Mouse (Mus musculus) limb, embryonic 10.5 days (tissue): ENCODE data around the gene Bola1. TPM values are rescaled to one million over a fixed set of nuclear protein-coding genes. Genes with fewer than 3 reads are reported as not detected.
"Not testable (repeated sequence)": the region's sequence is repeated elsewhere in the genome, so short reads cannot be mapped to it uniquely, and the experiment has no call there.

Source experiments
- DNase-seq: peaks from one replicate; pipeline ENCODE4 v3.0.0-alpha.2; 2017; ENCODE audit warnings: low spot score
- H3K27ac ChIP-seq: fragments of 300-500 bp; sonication (generic); 2 replicates; pipeline ENCODE4 v1.5.1; 2016; ENCODE audit warnings: mild to moderate bottlenecking
- H3K27me3 ChIP-seq: fragments of 300-500 bp; sonication (generic); 2 replicates; pipeline ENCODE4 v1.6.1; 2016; ENCODE audit warnings: low read depth, mild to moderate bottlenecking; ENCODE audit not compliant: poor library complexity, severe bottlenecking
- H3K36me3 ChIP-seq: fragments of 300-500 bp; sonication (generic); 2 replicates; pipeline ENCODE4 v1.6.1; 2016; ENCODE audit warnings: mild to moderate bottlenecking, moderate library complexity
- H3K4me1 ChIP-seq: fragments of 300-500 bp; sonication (generic); 2 replicates; pipeline ENCODE4 v1.6.1; 2016
- H3K4me3 ChIP-seq: fragments of 300-500 bp; sonication (generic); 2 replicates; pipeline ENCODE4 v1.5.1; 2016; ENCODE audit warnings: mild to moderate bottlenecking, moderate library complexity
- H3K9me3 ChIP-seq: fragments of 300-500 bp; sonication (generic); replicated peaks from 2 replicates; pipeline ENCODE4 v1.6.1; 2016; ENCODE audit warnings: mild to moderate bottlenecking
- WGBS: fragments of 180-500 bp; shearing (Covaris S2); methylation state at CpG from one replicate; pipeline ENCODE4 v1.1.7; 2016; 5-methylcytosine and 5-hydroxymethylcytosine counted together
- polyA plus RNA-seq: library from polyadenylated mRNA; unstranded; fragments of >200 nt; fragmentation: Nextera tagmentation; extraction: Ambion mirVana; gene quantifications from 2 replicates; pipeline ENCODE4 v1.2.1, GENCODE M21; 2016

Bola1 gene
- polyA plus RNA-seq, 1 experiment from 2014 or later = 74.2 TPM

DNA sequence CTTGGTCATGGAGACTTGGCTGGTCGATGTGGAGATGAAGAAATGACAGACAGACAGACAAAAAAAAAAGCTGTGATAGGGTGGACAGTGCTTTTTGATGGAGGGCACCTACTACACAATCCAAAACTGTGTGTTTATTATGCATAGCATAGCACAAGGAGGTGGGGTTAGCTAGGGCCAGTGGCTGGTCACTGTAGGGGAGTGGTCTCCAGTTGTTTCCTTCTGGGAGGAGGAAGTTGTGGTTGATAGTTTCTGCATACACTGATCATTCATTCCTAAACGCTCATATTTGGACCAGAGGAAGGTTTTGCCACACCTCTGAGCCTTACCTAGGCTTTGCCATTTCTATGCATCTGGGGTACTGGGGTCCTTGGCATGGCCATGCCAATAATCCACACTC lies 10.9 kb upstream of the Bola1 start:
- H3K27me3 ChIP-seq = no peaks in the 10 kb centered on the region
- WGBS = 86% methylated on average over 2 of the region's 2 CpGs
- no peak overlapping the region for H3K4me3 ChIP-seq
- no peaks in the 10 kb centered on the region for H3K36me3 ChIP-seq
- peaks cover 8% of the 10 kb centered on the region for H3K4me1 ChIP-seq
- no peak for DNase-seq
- H3K9me3 ChIP-seq = no peaks in the 10 kb centered on the region
- H3K27ac ChIP-seq = no peak overlapping the region

DNA sequence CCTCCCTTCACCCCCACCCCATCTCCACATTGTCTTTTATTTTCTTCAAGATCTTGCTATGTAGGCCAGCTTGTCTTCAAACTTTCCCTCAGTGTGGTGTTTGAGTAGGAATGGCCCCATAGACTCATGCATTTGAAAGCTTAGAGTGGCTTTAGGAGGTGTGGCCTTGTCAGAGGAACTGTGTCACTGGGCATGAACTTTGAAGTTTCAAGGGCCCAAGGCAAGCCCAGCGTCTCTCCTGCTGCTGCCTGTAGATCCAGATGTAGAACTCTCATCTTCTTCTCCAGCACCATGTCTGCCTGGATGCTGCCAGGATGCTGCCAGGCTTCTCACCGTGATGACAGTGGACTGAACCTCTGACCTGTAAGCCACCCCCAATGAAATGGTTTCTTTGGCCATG lies 9.3 kb upstream of the Bola1 start:
- Histone ChIP-seq H3K4me3 (no peak overlapping the region), H3K27ac (no peak overlapping the region), H3K4me1 (peaks cover 11% of the 10 kb centered on the region), H3K36me3 (no peaks in the 10 kb centered on the region), H3K27me3 (no peaks in the 10 kb centered on the region), H3K9me3 (no peaks in the 10 kb centered on the region)
- no peak for DNase-seq
- 66% methylated on average over 2 of the region's 2 CpGs for WGBS

DNA sequence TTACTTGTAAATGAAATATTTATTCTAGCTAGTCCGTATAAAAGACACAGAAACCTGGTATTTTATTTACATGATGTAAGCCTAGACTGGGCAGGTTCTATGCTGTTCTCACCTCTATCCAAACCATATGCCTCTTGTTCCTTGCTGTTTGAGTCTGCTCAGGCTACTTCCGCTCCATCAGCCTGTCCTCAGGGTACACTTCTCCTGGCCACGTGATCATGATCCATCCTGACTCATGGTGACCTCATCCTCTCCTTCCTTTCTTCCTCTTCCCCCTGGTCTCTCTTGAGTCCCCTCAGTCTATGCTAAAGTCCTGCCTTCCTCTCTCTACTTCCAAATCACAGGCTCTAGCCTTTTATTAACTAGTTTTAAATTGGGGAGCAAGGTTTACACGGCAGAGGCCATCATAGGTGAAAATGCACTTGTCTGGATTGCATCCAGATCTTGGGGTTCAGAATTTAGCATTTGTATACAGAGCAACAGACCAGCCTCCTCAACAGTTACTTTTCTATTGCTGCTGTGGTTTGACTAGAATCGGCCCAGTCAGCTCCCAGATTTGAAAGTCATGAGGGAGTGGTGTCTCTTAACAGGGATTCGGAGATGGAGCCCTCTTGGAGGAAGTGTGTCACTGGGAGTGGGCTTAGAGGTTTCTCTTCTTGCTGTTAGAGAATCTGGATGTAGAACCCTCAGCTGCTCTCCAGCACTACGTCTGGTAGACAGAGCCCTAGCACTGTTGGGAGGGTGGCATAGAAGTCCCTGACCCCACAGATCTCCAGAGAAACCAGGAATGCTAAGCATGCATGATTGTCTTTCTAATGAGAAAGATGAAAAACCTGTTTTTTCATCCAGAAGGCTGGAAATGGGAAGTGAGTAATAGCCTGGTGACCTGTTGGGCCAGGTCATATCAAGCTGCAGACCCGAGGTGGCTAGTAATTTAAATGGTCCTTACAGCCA lies 7.5 kb upstream of the Bola1 start:
- no peak for DNase-seq
- Histone ChIP-seq H3K9me3 (no peaks in the 10 kb centered on the region), H3K27me3 (no peaks in the 10 kb centered on the region), H3K4me1 (peaks cover 15% of the 10 kb centered on the region), H3K36me3 (no peaks in the 10 kb centered on the region), H3K4me3 (no peak overlapping the region), H3K27ac (peak overlapping the region; percentile 51)
- 71% methylated on average over 8 of the region's 8 CpGs for WGBS

DNA sequence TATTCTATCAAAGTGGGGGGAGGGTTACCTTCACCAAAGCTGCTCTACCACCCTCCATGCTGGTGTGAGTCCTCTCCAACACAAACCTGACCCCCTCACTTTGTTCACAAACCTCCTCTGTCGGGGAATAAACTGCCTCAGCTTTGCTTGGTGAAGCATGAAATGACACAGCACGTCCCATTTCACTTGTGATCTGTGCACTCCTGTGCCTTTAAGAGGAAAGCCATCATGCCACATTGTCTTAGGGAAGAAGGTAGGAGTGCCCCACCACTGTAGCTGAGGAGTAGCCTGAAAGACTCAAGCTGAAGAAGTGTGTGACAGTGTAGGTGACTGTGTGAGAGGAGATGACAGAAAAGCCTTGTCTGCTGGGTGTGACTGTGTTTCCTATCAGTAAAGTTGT lies 5.9 kb upstream of the Bola1 start:
- no peak overlapping the region for H3K4me3 ChIP-seq
- peaks cover 25% of the 10 kb centered on the region for H3K4me1 ChIP-seq
- no peaks in the 10 kb centered on the region for H3K27me3 ChIP-seq

DNA sequence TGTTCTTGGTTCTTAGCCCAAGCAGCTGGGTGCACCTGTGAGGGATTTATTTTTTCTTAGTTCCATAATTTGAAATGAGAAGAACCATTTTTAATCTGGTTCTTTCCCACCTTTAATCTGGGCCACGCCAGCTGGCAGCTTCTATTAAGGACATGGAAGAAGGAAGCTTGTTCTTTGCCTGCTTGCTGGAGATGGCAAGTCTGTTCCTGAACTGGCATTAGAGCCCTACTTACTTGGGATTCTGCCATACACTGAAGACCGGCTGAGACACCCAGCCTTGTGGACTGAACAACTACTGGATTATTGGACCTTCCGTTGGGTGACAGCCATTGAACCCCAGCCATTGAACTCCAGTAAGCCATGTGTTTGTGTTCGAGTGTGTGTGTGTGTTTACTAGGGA lies 3.3 kb upstream of the Bola1 start:
- Histone ChIP-seq H3K4me3 (no peak overlapping the region), H3K4me1 (peaks cover 33% of the 10 kb centered on the region), H3K27ac (no peak overlapping the region), H3K27me3 (no peaks in the 10 kb centered on the region), H3K36me3 (no peaks in the 10 kb centered on the region), H3K9me3 (no peaks in the 10 kb centered on the region)
- 93% methylated on average over 4 of the region's 4 CpGs for WGBS
- DNase-seq = no peak

More for the DNA sequence above, 5.9 kb upstream of the Bola1 start:
- peak overlapping the region; percentile 66 for H3K27ac ChIP-seq
- DNase-seq = no peak
- no peaks in the 10 kb centered on the region for H3K9me3 ChIP-seq
- 50% methylated on average over 2 of the region's 2 CpGs for WGBS
- no peaks in the 10 kb centered on the region for H3K36me3 ChIP-seq

DNA sequence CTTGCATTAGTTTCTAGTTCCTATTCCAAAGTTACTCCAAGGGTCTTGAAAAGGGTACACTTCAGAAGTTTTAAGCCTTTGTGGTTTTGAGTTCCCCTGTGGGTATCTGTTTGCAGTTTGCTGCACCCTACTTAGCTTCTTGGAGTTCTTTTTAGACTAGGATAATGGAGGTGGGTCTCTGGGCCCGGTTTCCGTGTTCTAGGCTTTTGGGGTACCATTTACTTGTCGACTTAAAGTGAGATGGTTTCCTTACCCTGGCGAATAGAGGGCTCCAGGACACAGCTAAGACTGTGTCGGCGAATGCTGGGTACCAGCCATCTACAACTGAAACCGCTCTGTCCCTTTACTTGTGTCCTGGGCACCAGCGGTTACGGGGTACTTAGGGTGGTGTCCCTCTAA lies 2.1 kb upstream of the Bola1 start:
- no peak for DNase-seq
- Histone ChIP-seq H3K27me3 (no peaks in the 10 kb centered on the region), H3K4me1 (peaks cover 33% of the 10 kb centered on the region), H3K36me3 (no peaks in the 10 kb centered on the region), H3K9me3 (no peaks in the 10 kb centered on the region), H3K27ac (peak overlapping the region; percentile 97), H3K4me3 (peak overlapping the region; percentile 65)
- WGBS = 26% methylated on average over 9 of the region's 9 CpGs

DNA sequence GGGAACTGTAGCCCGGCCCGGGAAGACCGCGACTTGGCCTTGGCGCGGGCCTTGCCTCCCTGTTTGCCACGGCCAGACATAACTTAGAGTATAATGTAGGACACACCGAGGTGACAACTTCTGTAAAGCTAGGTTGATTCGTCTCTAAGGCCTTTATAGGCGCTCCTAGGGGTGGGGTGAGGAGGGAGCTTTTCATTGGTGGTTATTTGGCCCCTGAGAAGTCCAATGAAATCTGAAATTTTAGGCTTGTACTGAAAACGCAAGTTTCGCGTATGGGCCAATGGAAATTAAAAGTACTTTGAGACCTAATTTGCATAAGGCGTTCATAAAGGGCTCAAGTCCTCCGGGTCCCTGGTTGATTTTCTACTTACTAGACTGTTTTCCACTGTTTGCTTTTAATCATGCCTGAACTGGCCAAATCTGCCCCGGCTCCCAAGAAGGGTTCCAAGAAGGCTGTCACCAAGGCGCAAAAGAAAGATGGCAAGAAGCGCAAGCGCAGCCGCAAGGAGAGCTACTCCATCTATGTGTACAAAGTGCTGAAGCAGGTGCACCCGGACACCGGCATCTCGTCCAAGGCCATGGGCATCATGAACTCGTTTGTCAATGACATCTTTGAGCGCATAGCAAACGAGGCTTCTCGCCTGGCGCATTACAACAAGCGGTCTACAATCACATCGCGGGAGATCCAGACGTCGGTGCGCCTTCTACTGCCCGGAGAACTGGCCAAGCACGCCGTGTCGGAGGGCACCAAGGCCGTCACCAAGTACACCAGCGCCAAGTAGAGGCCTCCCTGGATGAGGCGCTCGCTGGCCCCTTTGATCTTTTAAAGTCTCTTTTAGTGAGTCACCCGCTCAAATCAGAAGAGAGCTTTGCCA lies 1.5 kb upstream of the Bola1 start, which contains the start of the genes Hist2h2ac and Hist2h2be:
Gene Hist2h2ac, minus strand, starts transcription at position 116 of the 875 bp plus-strand sequence.
Gene Hist2h2be, plus strand, starts transcription at position 355 of the 875 bp plus-strand sequence.
- Histone ChIP-seq H3K36me3 (no peaks in the 10 kb centered on the region), H3K4me1 (peaks cover 29% of the 10 kb centered on the region)

DNA sequence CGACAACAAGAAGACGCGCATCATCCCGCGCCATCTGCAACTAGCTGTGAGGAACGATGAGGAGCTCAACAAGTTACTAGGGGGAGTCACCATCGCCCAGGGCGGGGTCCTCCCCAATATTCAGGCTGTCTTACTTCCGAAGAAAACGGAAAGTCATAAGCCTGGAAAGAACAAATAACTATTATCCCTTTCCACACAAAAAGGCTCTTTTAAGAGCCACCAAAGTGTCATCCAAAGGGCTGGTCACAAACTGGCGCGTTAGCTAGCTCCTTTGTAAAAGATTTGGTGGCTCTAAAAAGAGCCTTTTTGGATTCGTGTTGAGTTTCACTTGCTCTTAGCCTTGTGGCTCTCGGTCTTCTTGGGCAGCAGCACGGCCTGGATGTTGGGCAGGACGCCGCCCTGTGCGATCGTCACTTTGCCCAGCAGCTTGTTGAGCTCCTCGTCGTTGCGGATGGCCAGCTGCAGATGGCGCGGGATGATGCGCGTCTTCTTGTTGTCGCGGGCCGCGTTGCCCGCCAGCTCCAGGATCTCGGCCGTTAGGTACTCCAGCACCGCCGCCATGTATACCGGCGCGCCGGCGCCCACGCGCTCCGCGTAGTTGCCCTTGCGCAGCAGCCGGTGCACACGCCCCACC lies 739 bp upstream of the Bola1 start:
- H3K9me3 ChIP-seq, H3K27me3 ChIP-seq, H3K36me3 ChIP-seq: not testable (repeated sequence)
- peak overlapping the region; percentile 65 for H3K4me3 ChIP-seq
- peak; percentile 59 for DNase-seq
- peak overlapping the region; percentile 97 for H3K27ac ChIP-seq
- under 1% methylated on average over 31 of the region's 47 CpGs for WGBS
- H3K4me1 ChIP-seq = peaks cover 28% of the 10 kb centered on the region

More for the DNA sequence above, 1.5 kb upstream of the Bola1 start, which contains the start of the genes Hist2h2ac and Hist2h2be:
- under 1% methylated on average over 43 of the region's 43 CpGs for WGBS
- Histone ChIP-seq H3K27ac (peak within 1 kb of the TSS; percentile 97), H3K4me3 (peak within 1 kb of the TSS; percentile 65), H3K9me3 (no peaks in the 10 kb centered on the region), H3K27me3 (no peaks in the 10 kb centered on the region)
- DNase-seq = peak; percentile 80

DNA sequence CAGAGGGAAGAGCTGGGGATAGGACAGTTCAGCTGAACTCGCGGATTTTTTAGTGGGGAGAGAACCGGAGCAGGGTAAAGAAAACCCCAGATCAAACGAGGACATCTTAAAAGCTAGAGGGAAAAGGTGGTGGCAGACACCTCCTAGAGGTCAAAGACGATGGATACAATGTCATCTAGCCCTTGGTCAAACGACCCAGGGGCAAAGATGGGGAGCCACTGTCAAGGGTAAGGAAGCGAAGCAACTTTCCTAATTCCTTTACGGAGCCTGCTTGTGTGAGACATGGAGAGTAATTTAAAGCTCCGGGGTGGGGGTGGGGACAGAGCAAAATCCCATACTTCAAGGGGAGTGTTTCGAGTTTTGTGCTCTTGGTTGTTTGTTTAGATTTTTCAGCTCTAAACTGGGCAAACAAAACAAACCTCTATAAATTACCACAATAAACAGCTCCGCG lies 293 bp downstream of the Bola1 start:
- Histone ChIP-seq H3K4me3 (peak overlapping the region; percentile 65), H3K4me1 (peaks cover 28% of the 10 kb centered on the region), H3K36me3 (no peaks in the 10 kb centered on the region), H3K9me3 (no peaks in the 10 kb centered on the region), H3K27ac (peak overlapping the region; percentile 97), H3K27me3 (no peaks in the 10 kb centered on the region)
- WGBS = under 1% methylated on average over 12 of the region's 12 CpGs
- peak; percentile 61 for DNase-seq

DNA sequence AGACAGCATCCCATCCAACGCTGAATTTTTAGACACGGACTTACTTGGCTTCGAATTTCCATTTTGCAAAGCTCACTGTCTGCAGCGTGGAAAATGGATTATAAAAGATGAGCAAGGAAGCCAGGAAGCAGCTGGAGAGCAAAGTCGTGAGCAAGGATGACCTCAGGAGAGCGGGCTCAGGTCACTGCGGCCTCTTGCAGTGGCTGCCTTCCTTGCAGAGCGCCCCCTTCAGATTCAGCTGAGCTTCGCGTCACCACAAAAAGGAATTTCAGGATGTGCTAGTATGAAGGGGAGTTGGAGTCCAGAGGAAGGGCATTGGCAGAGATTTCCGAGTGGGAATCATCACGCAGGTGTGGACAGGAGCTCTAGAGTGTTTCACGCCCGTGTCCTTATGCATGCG lies 10.3 kb downstream of the Bola1 start:
- H3K4me1 ChIP-seq = peaks cover 23% of the 10 kb centered on the region
- WGBS = 24% methylated on average over 15 of the region's 15 CpGs
- no peak for DNase-seq
- no peak overlapping the region for H3K27ac ChIP-seq
- no peaks in the 10 kb centered on the region for H3K9me3 ChIP-seq
- H3K27me3 ChIP-seq = no peaks in the 10 kb centered on the region
- H3K36me3 ChIP-seq = no peaks in the 10 kb centered on the region
- H3K4me3 ChIP-seq = no peak overlapping the region

DNA sequence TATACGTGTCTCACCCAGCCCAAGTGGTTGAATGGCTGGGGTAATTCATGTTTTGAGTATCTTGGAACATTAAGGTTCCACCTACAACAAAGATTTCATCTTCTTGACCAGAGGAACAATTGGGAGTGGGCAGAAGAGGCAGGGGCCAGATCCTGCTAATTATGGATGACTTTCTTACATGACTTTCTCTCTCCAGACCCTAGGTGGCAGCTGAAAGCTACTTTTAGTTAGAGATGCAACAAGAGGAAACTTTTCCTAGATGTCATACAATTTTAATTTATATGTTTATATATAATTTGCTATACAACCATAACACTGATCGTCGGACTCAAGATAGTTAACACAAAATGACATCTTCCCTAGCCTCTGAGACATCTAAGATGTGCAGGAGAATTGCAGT lies 11.7 kb downstream of the Bola1 start:
- DNase-seq = no peak
- Histone ChIP-seq H3K4me1 (peaks cover 13% of the 10 kb centered on the region), H3K27me3 (no peaks in the 10 kb centered on the region), H3K36me3 (no peaks in the 10 kb centered on the region), H3K27ac (no peak overlapping the region), H3K9me3 (no peaks in the 10 kb centered on the region), H3K4me3 (no peak overlapping the region)
- 91% methylated on average over 3 of the region's 3 CpGs for WGBS

DNA sequence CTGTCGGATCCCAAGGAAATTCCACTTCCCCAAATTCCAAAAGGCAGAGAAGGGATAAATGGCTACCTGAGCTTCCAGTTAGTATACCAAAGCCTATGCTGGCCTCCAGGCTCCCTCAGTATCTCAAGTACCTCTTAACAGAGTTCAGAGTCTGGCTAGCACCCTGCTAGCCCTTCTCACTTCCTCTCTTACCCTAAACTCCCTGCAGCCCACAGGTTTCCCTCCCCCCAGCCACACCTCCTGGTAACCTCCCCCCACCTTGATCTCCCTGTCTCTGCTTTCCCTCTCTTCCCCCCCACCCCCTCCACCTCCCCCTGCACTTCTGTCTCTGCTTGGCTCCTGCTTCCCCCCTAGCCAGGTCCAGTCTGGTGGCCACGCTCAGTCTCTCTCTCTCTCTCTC lies 19.8 kb downstream of the Bola1 start:
- 62% methylated on average over 2 of the region's 2 CpGs for WGBS
- Histone ChIP-seq H3K4me3 (no peak overlapping the region), H3K9me3 (no peaks in the 10 kb centered on the region), H3K27me3 (no peaks in the 10 kb centered on the region), H3K4me1 (peaks cover 21% of the 10 kb centered on the region), H3K36me3 (peaks cover 10% of the 10 kb centered on the region), H3K27ac (no peak overlapping the region)
- DNase-seq = no peak
